Mouse (Mus musculus): ENCODE results near the gene Pcyt1a.
"Not testable (repeated sequence)": the region's sequence is repeated elsewhere in the genome, so short reads cannot be mapped to it uniquely, and the experiment has no call there.

The Pcyt1a gene

GRCm38 (mm10) chr16:32434691-32435090 lies 4.0 kb downstream of the Pcyt1a start:
- no peak for DNase-seq

GRCm38 (mm10) chr16:32436657-32437056 lies 5.9 kb downstream of the Pcyt1a start:
- no peak for DNase-seq

GRCm38 (mm10) chr16:32437266-32437665 lies 6.5 kb downstream of the Pcyt1a start:
- no peak for DNase-seq

DNA sequence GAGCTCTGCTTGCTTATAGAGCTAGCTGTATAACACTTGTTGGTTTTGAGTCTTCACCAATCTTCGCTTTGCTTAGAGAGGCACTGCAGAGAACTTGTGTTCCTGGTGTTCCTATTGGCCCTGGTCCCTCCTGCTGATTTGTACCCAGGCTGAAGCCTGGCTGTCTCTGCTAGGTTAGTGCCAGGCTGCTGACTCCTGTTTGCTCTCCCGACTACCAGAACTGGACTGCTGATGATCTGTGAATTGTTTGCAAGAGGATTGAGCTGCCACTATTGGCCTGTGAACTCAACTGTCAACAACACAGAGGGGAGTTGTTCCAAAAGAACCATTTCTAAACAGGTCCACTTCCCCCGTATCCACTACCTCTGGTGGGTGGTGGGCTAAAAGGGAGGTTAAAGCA lies 10.7 kb downstream of the Pcyt1a start:
- DNase-seq: no peak

DNA sequence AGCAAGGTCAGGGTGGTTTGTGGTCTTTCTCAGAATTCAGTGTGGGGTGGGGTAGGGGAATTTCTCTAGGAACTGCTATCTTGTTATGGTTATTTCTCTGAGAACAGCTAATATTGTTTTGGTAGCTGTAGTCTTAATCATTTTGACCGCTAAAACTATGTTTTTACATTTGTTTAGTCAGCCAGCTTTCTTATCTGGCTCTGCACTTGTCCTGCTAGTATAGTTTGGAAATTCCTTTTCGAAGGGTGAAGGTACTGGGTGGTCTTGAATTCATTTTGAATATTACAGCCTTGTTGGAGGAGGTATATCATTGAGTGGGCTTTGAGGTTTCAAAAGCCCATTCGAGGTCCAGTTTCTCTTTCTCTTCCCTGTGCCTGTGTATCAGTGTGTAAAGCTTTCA lies 13.9 kb downstream of the Pcyt1a start:
- not testable (repeated sequence) for DNase-seq

- DNase-seq: no peak
Measured at GRCm38 (mm10) chr16:32445558-32445957, 14.8 kb downstream of the Pcyt1a start.

DNA sequence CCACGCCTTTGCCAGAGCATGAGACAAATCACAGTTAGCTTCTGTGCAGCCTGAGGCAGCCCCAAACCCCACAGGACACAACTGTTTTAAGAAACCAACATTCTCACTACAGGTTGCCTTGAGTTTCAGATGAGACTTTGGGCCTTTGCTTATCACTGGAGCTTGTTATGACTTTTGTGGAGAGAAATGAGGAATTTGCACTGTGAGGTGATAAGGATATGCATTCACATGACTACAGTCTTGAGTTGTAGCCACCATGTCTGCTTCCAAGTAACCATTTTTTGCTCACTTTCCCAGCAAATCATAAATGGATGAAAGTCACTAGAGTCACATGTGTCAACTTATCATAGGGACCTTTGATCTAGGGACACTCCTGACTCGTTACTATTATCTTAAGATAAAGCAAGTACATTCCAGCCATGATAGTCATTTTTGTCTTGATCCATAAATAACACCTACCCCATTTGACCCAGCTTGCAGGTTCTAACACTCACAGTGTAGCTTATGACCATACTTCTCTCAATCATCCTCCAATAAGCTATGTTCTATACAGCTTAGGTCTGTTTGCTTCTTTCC lies 15.9 kb downstream of the Pcyt1a start:
- DNase-seq: no peak

GRCm38 (mm10) chr16:32449665-32450064 lies 18.9 kb downstream of the Pcyt1a start:
- no peak for DNase-seq

DNA sequence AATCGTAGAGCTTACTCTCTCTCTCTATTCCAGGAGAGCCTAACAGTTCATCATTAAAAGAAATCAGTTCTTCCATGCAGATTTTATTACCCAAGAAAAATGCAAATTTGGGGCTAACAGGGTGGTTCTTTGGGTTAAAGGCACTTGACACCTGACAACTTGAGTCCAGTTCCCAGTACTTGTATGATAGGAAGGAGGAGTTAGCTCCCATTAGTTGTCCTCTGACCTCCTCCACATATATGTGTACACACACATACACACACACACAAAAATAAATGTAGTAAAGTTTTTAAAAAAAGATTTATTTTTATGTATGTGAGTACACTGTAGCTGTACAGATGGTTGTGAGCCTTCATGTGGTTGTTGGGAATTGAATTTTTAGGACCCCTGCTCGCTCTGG lies 19.4 kb downstream of the Pcyt1a start:
- no peak for DNase-seq

DNA sequence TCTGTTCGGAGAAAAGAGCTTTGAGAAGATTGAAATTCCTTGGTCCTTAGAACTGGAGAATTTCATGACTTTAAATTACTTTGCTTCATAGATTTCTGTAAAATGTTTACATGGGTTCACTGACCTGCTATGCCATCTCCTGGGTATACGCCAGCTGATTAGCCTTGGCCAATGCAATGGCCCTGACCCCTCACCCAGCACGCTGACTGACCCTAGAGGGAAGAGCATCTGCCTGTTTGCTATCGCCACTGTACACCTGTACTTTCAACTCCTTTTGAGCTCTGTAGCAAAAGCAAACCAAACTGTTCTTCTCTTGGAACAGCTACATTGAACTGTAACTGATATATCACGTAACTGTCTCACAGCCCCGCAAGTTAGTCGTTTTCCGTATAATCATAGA lies 22.4 kb downstream of the Pcyt1a start:
- DNase-seq: no peak

DNA sequence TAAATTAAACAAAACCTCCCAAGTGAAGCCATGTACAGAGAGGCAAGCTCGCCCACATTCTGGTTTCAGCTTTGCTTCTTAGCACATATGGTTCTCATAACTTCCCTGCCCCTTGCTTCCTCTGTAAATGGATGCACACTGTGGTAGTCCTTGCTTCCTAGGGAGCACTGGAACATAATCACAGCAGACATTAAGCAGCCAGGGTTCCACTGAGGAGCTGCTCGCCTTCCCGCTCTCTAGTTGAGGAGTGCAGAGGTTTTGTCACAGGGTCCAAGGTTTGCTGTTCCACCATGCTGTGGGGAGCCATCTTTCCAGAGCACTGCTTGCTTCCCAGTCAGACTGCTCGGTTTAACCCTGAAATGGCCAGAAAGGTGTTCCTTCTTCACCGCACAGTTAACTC lies 23.9 kb downstream of the Pcyt1a start:
- DNase-seq: no peak

- DNase-seq: no peak
Measured at GRCm38 (mm10) chr16:32456086-32456485, 25.4 kb downstream of the Pcyt1a start.

DNA sequence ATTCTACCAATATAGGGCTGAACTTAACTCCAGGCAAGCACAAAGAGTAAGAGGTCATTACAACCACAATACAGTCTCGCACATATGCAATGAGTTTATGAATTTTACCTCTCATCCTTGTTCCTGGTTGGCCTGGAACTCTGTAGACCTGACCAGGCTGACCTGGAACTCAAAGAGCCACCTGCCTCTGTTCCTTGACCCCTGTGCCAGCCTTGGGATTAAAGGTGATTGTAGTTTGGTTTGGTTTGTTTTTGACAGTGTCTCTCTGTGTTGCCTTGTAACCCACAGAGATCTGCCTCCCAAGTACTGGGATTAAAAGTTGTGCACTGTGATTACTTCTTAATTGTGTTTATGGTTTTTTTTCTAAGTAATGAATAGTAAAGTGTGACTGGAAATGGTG lies 26.0 kb downstream of the Pcyt1a start:
- no peak for DNase-seq

DNA sequence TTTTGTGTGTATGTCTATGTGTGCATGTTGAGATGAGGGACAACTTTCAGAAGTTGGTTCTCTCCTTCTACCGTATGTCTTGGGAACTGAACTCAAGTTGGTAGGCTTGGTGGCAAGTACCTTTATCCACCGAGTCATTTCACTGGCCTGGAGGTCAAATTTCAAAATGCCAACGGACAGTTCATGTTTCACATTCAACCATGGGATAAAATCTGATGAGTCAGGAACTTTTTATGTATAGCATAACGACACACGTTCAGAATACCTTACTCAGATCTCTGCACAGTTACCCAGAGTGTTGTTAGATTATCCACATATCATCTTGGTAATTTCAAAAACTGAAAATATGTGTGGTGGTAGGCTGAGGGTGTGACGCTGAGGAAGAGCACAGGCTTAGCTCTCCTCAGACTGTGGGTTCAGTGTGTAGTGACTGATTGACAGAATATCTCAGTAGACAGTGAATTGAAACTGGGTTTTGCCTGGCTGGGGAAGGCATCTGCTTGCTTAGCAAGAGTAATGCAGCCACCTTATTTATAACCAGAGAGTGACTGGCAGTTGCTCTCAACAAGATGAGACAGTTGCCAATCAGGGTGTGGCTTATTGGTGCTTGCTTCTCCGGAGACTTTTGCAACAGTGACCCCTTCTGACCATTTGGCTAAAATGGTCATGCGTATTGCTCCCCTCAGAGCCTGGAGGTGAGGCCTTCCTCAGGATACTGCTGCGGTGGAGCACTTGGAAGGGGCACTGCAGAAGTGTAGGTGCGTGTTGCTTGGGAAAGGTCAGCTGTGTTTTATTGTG lies 27.1 kb downstream of the Pcyt1a start:
- DNase-seq: peak; percentile 41 to 42

GRCm38 (mm10) chr16:32460518-32460917 lies 29.8 kb downstream of the Pcyt1a start:
- no peak for DNase-seq

DNA sequence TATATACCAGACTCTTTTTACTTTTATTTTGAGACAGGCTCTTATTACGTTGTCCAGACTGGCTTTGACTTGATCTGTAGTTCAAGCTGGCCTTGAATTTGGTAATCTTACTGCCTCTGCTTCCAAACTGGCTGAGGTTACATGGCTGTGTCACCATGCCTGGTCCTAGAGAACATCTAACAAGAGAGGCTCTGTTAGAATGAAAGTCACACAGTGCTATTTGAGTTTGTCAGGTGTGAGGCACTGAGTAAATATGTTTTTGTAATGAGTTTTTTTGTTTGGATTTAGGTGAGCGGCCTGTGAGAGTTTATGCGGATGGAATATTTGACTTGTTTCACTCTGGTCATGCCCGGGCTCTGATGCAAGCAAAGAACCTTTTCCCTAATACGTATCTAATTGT lies 31.0 kb downstream of the Pcyt1a start:
- no peak for DNase-seq

DNA sequence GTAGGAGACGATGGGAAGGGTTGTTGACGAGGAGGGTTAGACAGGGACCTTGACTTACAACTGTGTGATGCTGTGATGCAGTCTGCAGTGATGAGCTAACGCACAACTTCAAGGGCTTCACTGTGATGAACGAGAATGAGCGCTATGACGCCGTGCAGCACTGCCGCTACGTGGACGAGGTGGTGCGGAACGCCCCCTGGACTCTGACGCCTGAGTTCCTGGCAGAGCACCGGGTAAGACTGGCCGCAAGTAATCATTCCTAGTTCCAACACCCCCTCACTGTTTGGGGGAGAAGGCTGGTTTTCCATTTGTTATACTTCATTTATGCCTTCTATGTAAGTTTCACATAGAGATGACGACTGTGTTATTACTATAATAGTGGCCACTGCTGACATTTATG lies 32.2 kb downstream of the Pcyt1a start:
- no peak for DNase-seq

- DNase-seq: no peak
Measured at GRCm38 (mm10) chr16:32463426-32463825, 32.7 kb downstream of the Pcyt1a start.

- DNase-seq: no peak
Measured at GRCm38 (mm10) chr16:32464908-32465307, 34.2 kb downstream of the Pcyt1a start.

DNA sequence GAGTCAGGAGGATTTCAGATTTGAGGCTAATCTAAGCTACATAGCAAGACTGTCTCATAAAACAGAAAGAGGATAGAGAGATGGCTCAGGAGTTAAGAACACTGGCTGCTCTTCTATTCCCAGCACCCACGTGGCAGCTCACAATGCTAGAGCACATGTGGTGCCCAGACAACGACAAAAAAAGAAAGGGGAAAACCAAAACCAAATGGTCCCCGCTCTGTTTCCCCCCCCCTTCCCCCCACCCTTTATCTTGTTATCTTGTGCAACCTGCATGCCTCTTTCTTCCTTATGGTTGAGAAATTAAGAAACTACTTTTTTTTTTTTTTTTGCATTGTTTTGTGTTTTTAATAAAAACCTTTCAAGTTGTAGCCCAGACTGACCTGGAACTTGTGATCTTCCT lies 37.8 kb downstream of the Pcyt1a start:
- no peak for DNase-seq

GRCm38 (mm10) chr16:32469404-32470105 lies 38.8 kb downstream of the Pcyt1a start:
- no peak for DNase-seq

- no peak for DNase-seq
Measured at GRCm38 (mm10) chr16:32472276-32473015, 41.7 kb downstream of the Pcyt1a start.

GRCm38 (mm10) chr16:32477315-32477714 lies 46.6 kb downstream of the Pcyt1a start:
- no peak for DNase-seq
